Mouse (Mus musculus) limb, embryonic 15.5 days (tissue): ENCODE measurements around the gene Tradd. TPM values are rescaled to one million over a fixed set of nuclear protein-coding genes. Genes with fewer than 3 reads are reported as not detected.

ENCODE experiments used
- ATAC-seq: fragments of 200-750 bp; cut with Nextera tagmentation; 2 replicates; pipeline ENCODE4 v1.8.0; 2017; ENCODE audit warnings: low read depth, moderate TSS enrichment; ENCODE audit not compliant: insufficient number of reproducible peaks, low FRiP score, low TSS enrichment
- H3K27ac ChIP-seq: fragments of 300-500 bp; sonication (generic); 2 replicates; pipeline ENCODE4 v1.5.1; 2015; ENCODE audit warnings: moderate library complexity, mild to moderate bottlenecking, inconsistent platforms
- H3K27me3 ChIP-seq: fragments of 300-500 bp; sonication (generic); 2 replicates; pipeline ENCODE4 v1.6.1; 2015; ENCODE audit warnings: inconsistent platforms
- H3K36me3 ChIP-seq: fragments of 300-500 bp; sonication (generic); 2 replicates; pipeline ENCODE4 v1.6.1; 2015; ENCODE audit warnings: inconsistent platforms
- H3K4me1 ChIP-seq: fragments of 300-500 bp; sonication (generic); 2 replicates; pipeline ENCODE4 v1.6.1; 2015; ENCODE audit warnings: inconsistent platforms
- H3K4me2 ChIP-seq: fragments of 300-500 bp; sonication (generic); 2 replicates; pipeline ENCODE4 v1.6.1; 2015; ENCODE audit warnings: mild to moderate bottlenecking, inconsistent platforms
- H3K4me3 ChIP-seq: fragments of 300-500 bp; sonication (generic); 2 replicates; pipeline ENCODE4 v1.5.1; 2015; ENCODE audit warnings: mild to moderate bottlenecking, inconsistent platforms
- H3K9ac ChIP-seq: fragments of 300-500 bp; sonication (generic); 2 replicates; pipeline ENCODE4 v1.6.1; 2015; ENCODE audit warnings: inconsistent platforms
- H3K9me3 ChIP-seq: fragments of 300-500 bp; sonication (generic); 2 replicates; pipeline ENCODE4 v1.6.1; 2016; ENCODE audit warnings: inconsistent platforms
- WGBS: fragments of 180-500 bp; shearing (Covaris S2); methylation state at CpG from one replicate; pipeline ENCODE4 v1.1.7; 2015; 5-methylcytosine and 5-hydroxymethylcytosine counted together
- polyA plus RNA-seq: library from polyadenylated mRNA; unstranded; fragments of >200 nt; fragmentation: Nextera tagmentation; extraction: Ambion mirVana; gene quantifications from 2 replicates; pipeline ENCODE4 v1.2.1, GENCODE M21; 2015

The Tradd gene
- 30.8 and 38.0 TPM in 2 replicates for polyA plus RNA-seq

DNA sequence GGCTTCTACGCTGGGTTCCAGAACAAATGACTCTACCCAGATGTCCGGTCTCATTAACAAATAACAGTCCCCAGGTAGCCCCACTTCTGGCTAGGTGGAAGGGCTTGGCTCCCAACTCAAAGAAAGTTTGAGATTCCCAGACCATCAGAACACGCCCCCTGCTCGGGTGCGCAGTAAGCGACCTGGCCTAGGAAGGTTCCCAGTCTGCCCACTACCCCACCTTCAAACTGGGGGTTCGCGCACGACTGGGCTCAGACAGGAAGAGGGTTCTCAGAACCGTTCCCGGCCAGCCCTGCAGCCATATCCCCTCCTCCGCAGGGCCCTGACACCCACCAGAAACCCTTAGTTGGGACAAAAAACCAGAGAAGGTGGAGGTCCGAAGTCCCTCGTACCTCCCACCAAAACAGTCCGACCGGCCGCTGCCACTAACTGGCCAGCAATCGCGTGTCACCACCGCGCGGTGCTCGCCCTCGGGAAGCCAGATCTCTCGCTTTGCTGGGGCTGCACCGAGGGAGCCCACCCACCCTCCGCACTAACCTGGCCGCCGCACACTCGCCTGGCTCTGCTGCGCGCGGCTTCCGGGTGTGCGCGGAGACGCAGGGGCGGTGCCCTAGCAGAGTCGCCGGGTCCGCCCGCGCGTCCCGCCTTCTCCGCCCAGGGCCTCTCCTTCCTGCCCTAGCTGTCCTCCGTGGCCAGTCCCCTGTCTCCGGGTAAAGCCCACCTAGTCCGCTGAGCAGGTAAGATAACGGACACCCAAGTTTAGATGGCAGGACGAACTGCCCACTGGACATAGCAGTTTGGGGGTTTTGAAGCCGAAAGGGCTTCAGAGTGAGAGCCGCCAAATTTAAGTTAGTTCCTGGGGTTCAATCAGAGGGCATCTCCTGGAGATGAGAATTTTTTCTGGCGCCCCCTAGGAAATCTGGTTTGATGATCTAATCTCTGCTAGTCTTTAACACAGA lies at the start of gene Tradd, which contains the start of gene Fbxl8:
TSS of gene Tradd (minus strand) at position 586 of the 959 bp plus-strand sequence.
TSS of gene Fbxl8 (plus strand) at position 625 of the 959 bp plus-strand sequence.
- H3K4me3 ChIP-seq: peak within 1 kb of the TSS; percentile 68
- WGBS: 2% methylated on average over 54 of the region's 54 CpGs
- H3K27me3 ChIP-seq: peaks cover 71% of the 10 kb centered on the region
- no peaks in the 10 kb centered on the region for H3K9me3 ChIP-seq
- H3K9ac ChIP-seq: peak within 1 kb of the TSS; percentile 51
- H3K27ac ChIP-seq: no peak within 1 kb of the TSS; the same call in 1 of the 2 replicates
- no peak for ATAC-seq
- no peaks in the 10 kb centered on the region for H3K36me3 ChIP-seq
- peak within 1 kb of the TSS; percentile 86 for H3K4me2 ChIP-seq
- H3K4me1 ChIP-seq: peaks cover 38% of the 10 kb centered on the region

- WGBS: 85% methylated on average over 9 of the region's 9 CpGs
- H3K4me1 ChIP-seq: no peaks in the 10 kb centered on the region
- H3K4me3 ChIP-seq: no peak overlapping the region
- H3K9ac ChIP-seq: no peak overlapping the region
- H3K27me3 ChIP-seq: no peaks in the 10 kb centered on the region
- H3K9me3 ChIP-seq: no peaks in the 10 kb centered on the region
- no peak for ATAC-seq
- H3K4me2 ChIP-seq: no peak overlapping the region
- peaks cover 91% of the 10 kb centered on the region for H3K36me3 ChIP-seq
- no peak overlapping the region for H3K27ac ChIP-seq
These were observed 49.4 kb upstream of the Tradd start for GRCm38 (mm10) chr8:105313622-105314402.

DNA sequence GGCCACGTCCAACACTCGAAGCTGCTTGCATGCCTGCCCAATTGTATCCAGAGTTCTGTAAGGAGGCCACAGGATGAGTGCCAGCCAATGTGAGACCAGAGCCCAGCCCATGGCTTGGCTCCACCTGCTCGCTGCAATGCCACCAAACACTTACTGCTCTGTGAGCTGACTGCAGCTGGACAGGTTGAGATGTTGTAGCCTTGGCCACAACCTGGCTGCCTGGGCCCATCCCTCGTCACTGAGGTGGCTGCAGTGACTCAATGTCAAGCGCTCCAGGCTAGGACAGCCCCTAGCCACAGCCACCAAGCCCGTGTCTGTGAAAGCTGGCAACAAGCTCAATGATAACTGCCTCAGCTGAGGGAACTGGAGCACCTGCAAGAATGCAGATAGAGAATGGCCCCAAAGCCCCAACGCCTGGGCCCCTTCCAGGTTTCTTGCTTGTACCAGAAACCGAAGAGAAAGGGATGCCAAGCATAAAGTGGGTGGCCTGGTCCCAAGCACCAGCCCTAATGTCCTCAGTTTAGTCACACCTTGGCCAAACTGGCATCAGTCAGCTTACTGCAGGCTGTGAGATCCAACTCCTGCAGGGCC lies 48.6 kb upstream of the Tradd start:
- 89% methylated on average over 8 of the region's 8 CpGs for WGBS
- Histone ChIP-seq H3K9me3 (no peaks in the 10 kb centered on the region), H3K9ac (no peak overlapping the region), H3K4me1 (no peaks in the 10 kb centered on the region), H3K27ac (no peak overlapping the region), H3K4me2 (no peak overlapping the region), H3K4me3 (no peak overlapping the region), H3K36me3 (peaks cover 92% of the 10 kb centered on the region), H3K27me3 (no peaks in the 10 kb centered on the region)
- no peak for ATAC-seq

DNA sequence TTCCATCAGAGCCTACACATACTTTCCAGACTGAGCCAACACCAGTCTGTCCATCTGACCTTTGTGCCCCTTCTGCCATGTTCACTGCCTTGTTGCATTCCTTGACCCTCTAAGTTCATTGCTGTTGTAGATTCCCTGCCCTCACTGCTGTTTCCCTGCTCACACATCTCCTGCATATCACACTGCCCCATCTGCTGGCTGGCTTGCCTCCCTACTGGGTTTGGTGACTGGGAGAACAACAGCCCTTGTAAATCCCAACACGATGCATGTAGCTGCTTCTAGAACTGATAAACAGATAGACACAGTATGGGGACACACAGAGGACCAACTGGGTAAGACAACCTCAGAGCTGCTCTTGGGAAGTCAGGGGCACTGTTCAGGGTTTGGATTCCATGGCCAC lies 47.3 kb upstream of the Tradd start:
- Histone ChIP-seq H3K9ac (no peak overlapping the region), H3K4me1 (no peaks in the 10 kb centered on the region), H3K36me3 (peaks cover 89% of the 10 kb centered on the region), H3K4me2 (no peak overlapping the region), H3K4me3 (no peak overlapping the region), H3K27me3 (no peaks in the 10 kb centered on the region), H3K27ac (no peak overlapping the region), H3K9me3 (no peaks in the 10 kb centered on the region)
- ATAC-seq: no peak
- WGBS: 88% methylated on average over 1 of the region's 1 CpGs

GRCm38 (mm10) chr8:105310118-105310517 lies 45.7 kb upstream of the Tradd start:
- WGBS: 84% methylated on average over 8 of the region's 8 CpGs
- Histone ChIP-seq H3K4me3 (no peak overlapping the region), H3K4me2 (no peak overlapping the region), H3K27me3 (no peaks in the 10 kb centered on the region), H3K9ac (no peak overlapping the region), H3K36me3 (peaks cover 76% of the 10 kb centered on the region), H3K9me3 (no peaks in the 10 kb centered on the region), H3K4me1 (peaks cover 14% of the 10 kb centered on the region), H3K27ac (no peak overlapping the region)
- ATAC-seq: no peak

DNA sequence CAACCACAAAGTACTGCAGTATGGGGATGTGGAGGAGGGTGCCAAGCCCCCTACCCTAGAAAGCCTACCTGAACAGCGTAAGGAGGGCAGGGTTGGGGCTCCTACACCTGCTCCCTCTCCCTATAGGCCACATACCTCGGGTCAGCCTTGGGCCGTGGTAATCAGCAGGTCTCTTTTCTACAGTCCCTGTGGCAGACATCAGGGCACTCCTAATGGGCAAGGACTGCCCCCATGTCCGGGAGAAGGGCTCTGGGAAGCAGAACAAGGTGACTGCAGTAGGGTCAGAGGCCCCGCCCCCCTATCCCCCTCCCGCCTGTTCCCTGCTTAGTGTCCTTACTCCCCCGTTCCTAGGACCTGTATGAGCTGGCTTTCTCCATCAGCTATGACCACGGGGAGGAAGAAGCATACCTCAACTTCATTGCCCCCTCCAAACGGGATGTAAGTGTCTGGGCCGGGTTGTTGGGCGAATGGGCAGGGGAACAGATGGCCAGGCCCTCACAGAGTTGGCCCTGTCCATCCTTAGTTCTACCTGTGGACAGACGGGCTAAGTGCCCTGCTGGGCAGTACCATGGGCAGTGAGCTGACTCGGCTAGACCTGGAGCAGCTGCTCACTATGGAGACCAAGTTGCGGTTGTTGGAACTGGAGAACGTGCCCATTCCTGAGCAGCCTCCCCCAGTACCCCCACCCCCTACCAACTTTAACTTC lies 44.9 kb upstream of the Tradd start:
- no peak for ATAC-seq
- no peak overlapping the region for H3K9ac ChIP-seq
- H3K9me3 ChIP-seq: no peaks in the 10 kb centered on the region
- H3K27me3 ChIP-seq: no peaks in the 10 kb centered on the region
- peaks cover 22% of the 10 kb centered on the region for H3K4me1 ChIP-seq
- peaks cover 73% of the 10 kb centered on the region for H3K36me3 ChIP-seq
- H3K4me3 ChIP-seq: no peak overlapping the region
- 76% methylated on average over 15 of the region's 15 CpGs for WGBS
- H3K27ac ChIP-seq: no peak overlapping the region
- no peak overlapping the region for H3K4me2 ChIP-seq

DNA sequence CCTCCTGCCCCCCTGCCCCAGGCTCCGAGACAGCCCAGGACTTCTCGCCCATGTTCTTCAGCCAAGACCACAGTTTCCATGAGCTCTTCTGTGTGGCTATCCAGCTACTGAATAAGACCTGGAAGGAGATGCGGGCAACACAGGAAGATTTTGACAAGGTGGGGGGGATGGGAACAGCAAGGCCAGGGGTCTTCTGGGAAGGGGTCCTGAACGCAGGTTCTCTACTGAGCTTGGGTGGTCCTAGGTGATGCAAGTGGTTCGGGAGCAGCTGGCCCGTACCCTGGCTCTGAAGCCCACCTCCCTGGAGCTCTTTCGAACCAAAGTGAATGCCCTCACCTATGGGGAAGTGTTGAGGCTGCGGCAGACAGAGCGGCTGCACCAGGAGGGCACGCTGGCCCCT lies 44.0 kb upstream of the Tradd start:
- Histone ChIP-seq H3K27me3 (no peaks in the 10 kb centered on the region), H3K36me3 (peaks cover 68% of the 10 kb centered on the region), H3K9me3 (no peaks in the 10 kb centered on the region), H3K4me2 (no peak overlapping the region), H3K9ac (no peak overlapping the region), H3K27ac (no peak overlapping the region), H3K4me1 (peaks cover 28% of the 10 kb centered on the region), H3K4me3 (no peak overlapping the region)
- WGBS: 92% methylated on average over 10 of the region's 10 CpGs
- ATAC-seq: no peak

DNA sequence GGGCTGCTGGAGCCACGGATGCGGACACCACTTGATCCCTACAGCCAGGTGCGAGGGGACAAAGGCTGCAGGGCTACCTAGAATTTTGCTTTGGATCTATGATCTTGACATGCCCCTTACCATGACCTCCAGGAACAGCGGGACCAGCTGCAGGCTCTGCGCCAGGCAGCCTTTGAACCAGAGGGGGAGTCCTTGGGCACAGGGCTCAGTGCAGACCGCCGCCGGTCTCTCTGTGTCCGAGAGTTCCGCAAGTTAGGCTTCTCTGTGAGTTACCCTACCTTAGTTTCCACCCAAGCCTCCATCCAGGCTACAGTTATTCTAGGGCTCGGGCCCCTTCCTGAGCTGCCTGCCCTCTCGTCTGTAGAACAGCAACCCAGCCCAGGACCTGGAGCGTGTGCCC lies 43.3 kb upstream of the Tradd start:
- Histone ChIP-seq H3K36me3 (peaks cover 66% of the 10 kb centered on the region), H3K4me3 (no peak overlapping the region), H3K27me3 (no peaks in the 10 kb centered on the region), H3K9me3 (no peaks in the 10 kb centered on the region), H3K9ac (no peak overlapping the region), H3K27ac (no peak overlapping the region), H3K4me1 (peaks cover 28% of the 10 kb centered on the region), H3K4me2 (no peak overlapping the region)
- no peak for ATAC-seq
- 94% methylated on average over 13 of the region's 13 CpGs for WGBS

- peak overlapping the region; percentile 42; the same call in 1 of the 2 replicates for H3K9ac ChIP-seq
- no peaks in the 10 kb centered on the region for H3K27me3 ChIP-seq
- peaks cover 28% of the 10 kb centered on the region for H3K4me1 ChIP-seq
- ATAC-seq: no peak; the same call in 1 of the 2 replicates
- H3K4me3 ChIP-seq: peak overlapping the region; percentile 38
- peaks cover 64% of the 10 kb centered on the region for H3K36me3 ChIP-seq
- H3K9me3 ChIP-seq: no peaks in the 10 kb centered on the region
- peak overlapping the region; percentile 75 for H3K4me2 ChIP-seq
- WGBS: 34% methylated on average over 5 of the region's 5 CpGs
- H3K27ac ChIP-seq: peak overlapping the region; percentile 83
These were observed 41.8 kb upstream of the Tradd start for GRCm38 (mm10) chr8:105306146-105306691.

DNA sequence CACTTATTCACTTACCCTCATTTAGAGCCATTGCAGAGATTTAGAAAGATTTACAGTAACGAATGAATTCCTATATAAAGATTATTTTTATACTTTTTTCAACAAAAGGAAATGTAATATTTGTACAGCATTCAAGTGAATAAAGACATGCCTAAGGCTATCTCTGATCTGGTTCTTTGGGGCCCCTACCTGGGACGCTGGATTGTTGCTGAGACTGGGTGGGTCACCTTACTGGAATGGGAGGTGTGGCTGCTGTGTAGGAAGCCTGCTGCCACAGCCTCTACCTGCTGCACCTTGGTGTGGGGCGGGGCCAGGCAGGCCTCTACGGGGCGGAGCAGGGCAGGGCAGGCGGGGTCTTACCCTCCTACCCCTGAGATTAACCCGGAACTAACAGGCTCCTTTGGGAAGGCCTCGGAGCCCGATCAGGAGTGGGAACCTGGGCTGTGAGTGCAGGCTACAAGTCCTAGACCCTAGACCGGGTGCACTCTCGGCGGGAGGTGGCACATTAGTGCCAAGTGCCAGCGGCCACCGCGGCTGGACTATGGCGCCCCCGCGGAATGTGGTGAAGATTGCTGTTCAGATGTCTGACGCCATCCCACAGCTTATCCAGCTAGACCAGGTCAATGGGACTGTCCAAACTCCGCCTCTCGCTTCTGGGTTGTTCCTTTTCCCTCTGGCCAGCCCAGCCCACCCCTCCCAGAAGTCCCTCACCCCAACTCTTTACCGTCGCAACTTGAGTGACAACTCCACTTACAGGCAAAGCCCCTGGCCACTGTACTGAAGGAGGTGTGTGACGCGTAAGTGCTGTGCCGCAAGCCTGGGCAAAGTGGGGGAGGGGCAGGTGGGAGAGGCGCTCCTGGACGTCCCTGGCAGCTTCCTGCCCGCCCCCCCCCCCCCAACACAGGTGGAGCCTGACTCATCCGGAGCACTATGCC lies 41.1 kb upstream of the Tradd start, which contains the start of gene Elmo3:
TSS of gene Elmo3 (plus strand) at position 391 of the 935 bp plus-strand sequence.
- H3K36me3 ChIP-seq: peaks cover 66% of the 10 kb centered on the region
- 6% methylated on average over 27 of the region's 30 CpGs for WGBS
- peak; percentile 64 for ATAC-seq

More for the DNA sequence above, 41.1 kb upstream of the Tradd start, which contains the start of gene Elmo3:
- Histone ChIP-seq H3K4me2 (peak within 1 kb of the TSS; percentile 75), H3K27me3 (no peaks in the 10 kb centered on the region), H3K9me3 (no peaks in the 10 kb centered on the region), H3K27ac (peak within 1 kb of the TSS; percentile 83), H3K4me1 (peaks cover 28% of the 10 kb centered on the region), H3K9ac (peak within 1 kb of the TSS; percentile 42), H3K4me3 (peak within 1 kb of the TSS; percentile 38)
